Mouse (Mus musculus) MEL (cell line): ENCODE results near the gene Cldn4. TPM values are rescaled to one million over a fixed set of nuclear protein-coding genes. Genes with fewer than 3 reads are reported as not detected.

Source experiments
- DNase-seq: peaks from one replicate; pipeline ENCODE4 v3.0.0; 2011; ENCODE audit warnings: low read depth, low spot score
- H3K27ac ChIP-seq: 2 replicates; pipeline ENCODE4 v1.5.1; 2012; ENCODE audit warnings: low read depth, mild to moderate bottlenecking, control low read depth, low read length, moderate library complexity; ENCODE audit not compliant: control insufficient read depth
- H3K27me3 ChIP-seq, 2 experiments: fragments of 150-350 bp in 1 of 2; sonication (generic) in 1 of 2; 2 replicates each; pipeline ENCODE4 v1.6.1; 2012; ENCODE audit warnings: low read length in 2 of 2, mild to moderate bottlenecking in 2 of 2, improper control_type of control experiment in 1 of 2, moderate library complexity in 1 of 2; ENCODE audit not compliant: insufficient read depth in 2 of 2, control insufficient read depth in 1 of 2
- H3K36me3 ChIP-seq, 2 experiments: 2 replicates each; pipeline ENCODE4 v1.6.1; 2012 to 2014; ENCODE audit warnings: low read length in 2 of 2, improper control_type of control experiment in 1 of 2, inconsistent platforms in 1 of 2, mild to moderate bottlenecking in 1 of 2; ENCODE audit not compliant: insufficient read depth in 2 of 2, control insufficient read depth in 1 of 2
- H3K4me1 ChIP-seq, 2 experiments: fragments of 150-350 bp in 1 of 2; sonication (generic) in 1 of 2; 2 replicates each; pipeline ENCODE4 v1.6.1; 2012; ENCODE audit warnings: low read length in 2 of 2, improper control_type of control experiment in 1 of 2, mild to moderate bottlenecking in 1 of 2; ENCODE audit not compliant: insufficient read depth in 2 of 2, control insufficient read depth in 1 of 2
- H3K4me3 ChIP-seq, 2 experiments: fragments of 150-350 bp in 1 of 2; sonication (generic) in 1 of 2; 2 replicates each; pipeline ENCODE4 v1.5.1; 2012; ENCODE audit warnings: low read depth in 2 of 2, low read length in 2 of 2, mild to moderate bottlenecking in 2 of 2, moderate library complexity in 2 of 2, control low read depth in 1 of 2, improper control_type of control experiment in 1 of 2; ENCODE audit not compliant: control insufficient read depth in 1 of 2, insufficient read depth in 1 of 2
- H3K79me2 ChIP-seq: 2 replicates; pipeline ENCODE4 v1.6.1; 2012; ENCODE audit warnings: mild to moderate bottlenecking, low read length, moderate library complexity; ENCODE audit not compliant: control insufficient read depth, poor library complexity, insufficient read depth
- H3K9ac ChIP-seq: 2 replicates; pipeline ENCODE4 v1.6.1; 2012; ENCODE audit warnings: low read depth, mild to moderate bottlenecking, control low read depth, low read length, moderate library complexity; ENCODE audit not compliant: control insufficient read depth, poor library complexity, severe bottlenecking
- H3K9me3 ChIP-seq: fragments of 150-350 bp; sonication (generic); replicated peaks from 2 replicates; pipeline ENCODE4 v1.6.1; 2012; ENCODE audit warnings: mild to moderate bottlenecking, low read length, improper control_type of control experiment, moderate library complexity; ENCODE audit not compliant: insufficient read depth
- BHLHE40 ChIP-seq: IDR thresholded peaks from 2 replicates; pipeline ENCODE4 v1.6.1; 2012; ENCODE audit warnings: low read depth, mild to moderate bottlenecking, inconsistent platforms, low read length, improper control_type of control experiment, borderline replicate concordance
- CHD2 ChIP-seq: IDR thresholded peaks from 2 replicates; pipeline ENCODE4 v1.6.1; 2011; ENCODE audit warnings: low read length, improper control_type of control experiment
- CTCF ChIP-seq, 3 experiments: IDR thresholded peaks in 2 of 3; conservative IDR thresholded peaks in 1 of 3; 2 replicates each; pipeline ENCODE4 v1.5.1; 2011 to 2012; ENCODE audit warnings: low read length in 3 of 3, low read depth in 2 of 3, mild to moderate bottlenecking in 2 of 3, improper control_type of control experiment in 1 of 3, inconsistent platforms in 1 of 3, mixed read lengths in 1 of 3, moderate library complexity in 1 of 3; ENCODE audit not compliant: control insufficient read depth in 1 of 3, insufficient read depth in 1 of 3, poor library complexity in 1 of 3, severe bottlenecking in 1 of 3
- E2F4 ChIP-seq: IDR thresholded peaks from 2 replicates; pipeline ENCODE4 v1.6.1; 2011; ENCODE audit warnings: low read depth, low read length, improper control_type of control experiment, borderline replicate concordance
- EP300 ChIP-seq, 2 experiments: IDR thresholded peaks; 2 replicates each; pipeline ENCODE4 v1.6.1; 2011; ENCODE audit warnings: improper control_type of control experiment in 2 of 2, low read length in 2 of 2, low read depth in 1 of 2, mild to moderate bottlenecking in 1 of 2
- ETS1 ChIP-seq: IDR thresholded peaks from 2 replicates; pipeline ENCODE4 v1.6.1; 2012; ENCODE audit warnings: low read depth, mild to moderate bottlenecking, inconsistent platforms, low read length, improper control_type of control experiment, moderate library complexity
- GABPA ChIP-seq: IDR thresholded peaks from 2 replicates; pipeline ENCODE4 v1.6.1; 2012; ENCODE audit warnings: low read depth, mild to moderate bottlenecking, inconsistent platforms, low read length, improper control_type of control experiment, moderate library complexity
- GATA1 ChIP-seq: IDR thresholded peaks from 2 replicates; pipeline ENCODE4 v1.6.1; 2011; ENCODE audit warnings: low read depth, low read length, improper control_type of control experiment
- HCFC1 ChIP-seq: IDR thresholded peaks from 2 replicates; pipeline ENCODE4 v1.6.1; 2012; ENCODE audit warnings: low read depth, mild to moderate bottlenecking, inconsistent platforms, low read length, improper control_type of control experiment, moderate library complexity
- JUND ChIP-seq: IDR thresholded peaks from 2 replicates; pipeline ENCODE4 v1.6.1; 2011; ENCODE audit warnings: low read depth, mild to moderate bottlenecking, improper control_type of control experiment, low read length
- KAT2A ChIP-seq: conservative IDR thresholded peaks from 2 replicates; pipeline ENCODE4 v1.6.1; 2012; ENCODE audit warnings: low read depth, low read length, improper control_type of control experiment, inconsistent platforms
- MAFK ChIP-seq: IDR thresholded peaks from 2 replicates; pipeline ENCODE4 v1.6.1; 2011; ENCODE audit warnings: low read depth, mild to moderate bottlenecking, low read length, improper control_type of control experiment, borderline replicate concordance
- MAX ChIP-seq: IDR thresholded peaks from 2 replicates; pipeline ENCODE4 v1.6.1; 2011; ENCODE audit warnings: low read length, improper control_type of control experiment
- MAZ ChIP-seq: IDR thresholded peaks from 2 replicates; pipeline ENCODE4 v1.6.1; 2012; ENCODE audit warnings: low read depth, mild to moderate bottlenecking, inconsistent platforms, low read length, improper control_type of control experiment
- MEF2A ChIP-seq: IDR thresholded peaks from 2 replicates; pipeline ENCODE4 v1.6.1; 2014; ENCODE audit warnings: low read depth, mild to moderate bottlenecking, inconsistent platforms, low read length, improper control_type of control experiment; ENCODE audit not compliant: poor library complexity, insufficient replicate concordance, severe bottlenecking; ENCODE audit errors: extremely low read depth
- MYB ChIP-seq: IDR thresholded peaks from 2 replicates; pipeline ENCODE4 v1.6.1; 2011; ENCODE audit warnings: mild to moderate bottlenecking, low read depth, low read length, improper control_type of control experiment
- MYC ChIP-seq: IDR thresholded peaks from 2 replicates; pipeline ENCODE4 v1.6.1; 2011; ENCODE audit warnings: low read depth, mild to moderate bottlenecking, low read length, improper control_type of control experiment, moderate library complexity
- NELFE ChIP-seq: IDR thresholded peaks from 2 replicates; pipeline ENCODE4 v1.6.1; 2011; ENCODE audit warnings: low read depth, low read length, improper control_type of control experiment
- NRF1 ChIP-seq: IDR thresholded peaks from 2 replicates; pipeline ENCODE4 v1.6.1; 2014; ENCODE audit warnings: low read depth, mild to moderate bottlenecking, inconsistent platforms, low read length, improper control_type of control experiment, moderate library complexity; ENCODE audit not compliant: poor library complexity, insufficient read depth, severe bottlenecking
- POLR2A ChIP-seq, 2 experiments: IDR thresholded peaks; 2 replicates each; pipeline ENCODE4 v1.6.1; 2011 to 2012; ENCODE audit warnings: low read length in 2 of 2, mild to moderate bottlenecking in 2 of 2, control low read depth in 1 of 2, improper control_type of control experiment in 1 of 2, low read depth in 1 of 2, moderate library complexity in 1 of 2; ENCODE audit not compliant: control insufficient read depth in 1 of 2, insufficient read depth in 1 of 2, poor library complexity in 1 of 2
- POLR2AphosphoS2 ChIP-seq: IDR thresholded peaks from 2 replicates; pipeline ENCODE4 v1.6.1; 2011; ENCODE audit warnings: low read length, improper control_type of control experiment
- POLR2AphosphoS5 ChIP-seq: IDR thresholded peaks from 2 replicates; pipeline ENCODE4 v1.6.1; 2012; ENCODE audit warnings: low read depth, borderline replicate concordance, mild to moderate bottlenecking, inconsistent platforms, low read length, moderate library complexity, mixed read lengths
- RAD21 ChIP-seq: IDR thresholded peaks from 2 replicates; pipeline ENCODE4 v1.6.1; 2011; ENCODE audit warnings: mild to moderate bottlenecking, low read depth, low read length, improper control_type of control experiment
- RCOR1 ChIP-seq: IDR thresholded peaks from 2 replicates; pipeline ENCODE4 v1.6.1; 2012; ENCODE audit warnings: low read depth, mild to moderate bottlenecking, inconsistent platforms, low read length, improper control_type of control experiment
- SIN3A ChIP-seq: IDR thresholded peaks from 2 replicates; pipeline ENCODE4 v1.6.1; 2012; ENCODE audit warnings: low read length, improper control_type of control experiment, inconsistent platforms
- SMC3 ChIP-seq: IDR thresholded peaks from 2 replicates; pipeline ENCODE4 v1.6.1; 2011; ENCODE audit warnings: low read depth, low read length, improper control_type of control experiment
- TAL1 ChIP-seq: IDR thresholded peaks from 2 replicates; pipeline ENCODE4 v1.6.1; 2012; ENCODE audit warnings: mild to moderate bottlenecking, inconsistent platforms, low read length, moderate library complexity, mixed read lengths
- TBP ChIP-seq: IDR thresholded peaks from 2 replicates; pipeline ENCODE4 v1.8.0; 2011; ENCODE audit warnings: low read depth, low read length, improper control_type of control experiment
- TCF12 ChIP-seq: IDR thresholded peaks from 2 replicates; pipeline ENCODE4 v1.6.1; 2014; ENCODE audit warnings: low read depth, mild to moderate bottlenecking, inconsistent platforms, low read length, improper control_type of control experiment, moderate library complexity
- UBTF ChIP-seq: IDR thresholded peaks from 2 replicates; pipeline ENCODE4 v1.6.1; 2012; ENCODE audit warnings: low read depth, mild to moderate bottlenecking, inconsistent platforms, low read length, improper control_type of control experiment, moderate library complexity, borderline replicate concordance; ENCODE audit not compliant: insufficient read depth
- USF1 ChIP-seq: IDR thresholded peaks from 2 replicates; pipeline ENCODE4 v1.6.1; 2014; ENCODE audit warnings: low read depth, mild to moderate bottlenecking, inconsistent platforms, low read length, improper control_type of control experiment, moderate library complexity
- USF2 ChIP-seq, 2 experiments: IDR thresholded peaks; 2 replicates each; pipeline ENCODE4 v1.6.1; 2011 to 2012; ENCODE audit warnings: improper control_type of control experiment in 2 of 2, low read length in 2 of 2, borderline replicate concordance in 1 of 2, inconsistent platforms in 1 of 2, low read depth in 1 of 2, mild to moderate bottlenecking in 1 of 2; ENCODE audit not compliant: insufficient read depth in 1 of 2
- ZC3H11A ChIP-seq: IDR thresholded peaks from 2 replicates; pipeline ENCODE4 v1.6.1; 2012; ENCODE audit warnings: low read depth, mild to moderate bottlenecking, inconsistent platforms, low read length, improper control_type of control experiment
- ZKSCAN1 ChIP-seq: IDR thresholded peaks from 2 replicates; pipeline ENCODE4 v1.6.1; 2012; ENCODE audit warnings: low read depth, mild to moderate bottlenecking, inconsistent platforms, low read length, improper control_type of control experiment, moderate library complexity
- ZMIZ1 ChIP-seq: IDR thresholded peaks from 2 replicates; pipeline ENCODE4 v1.6.1; 2012; ENCODE audit warnings: low read depth, mild to moderate bottlenecking, inconsistent platforms, low read length, improper control_type of control experiment, moderate library complexity
- ZNF384 ChIP-seq: IDR thresholded peaks from 2 replicates; pipeline ENCODE4 v1.6.1; 2012; ENCODE audit warnings: low read depth, mild to moderate bottlenecking, inconsistent platforms, low read length, improper control_type of control experiment
- polyA plus RNA-seq, 2 experiments: library from polyadenylated mRNA; stranded (reverse) in 1 of 2; unstranded in 1 of 2; fragments of >175 nt in 1 of 2; fragments of >200 nt in 1 of 2; gene quantifications; 2 replicates each; pipeline versions ENCODE4 v1.2.1 to v1.2.4; 2012; ENCODE audit warnings: low replicate concordance in 2 of 2, low read depth in 1 of 2; ENCODE audit not compliant: insufficient read length in 2 of 2, insufficient read depth in 1 of 2, missing spikeins in 1 of 2
- total RNA-seq: library from RNA; depleted of rRNA; stranded (reverse); fragments of 300-350 nt; gene quantifications from 2 replicates; pipeline ENCODE4 v1.2.3, GENCODE M21; 2012

Cldn4 gene
- total and polyA plus RNA-seq, 3 experiments = 0.04 to 0.08 TPM; not detected in 1

- no peaks in the 10 kb centered on the region for H3K9me3 ChIP-seq
- H3K4me3 ChIP-seq = peak overlapping the region in 1 of 2 experiments; percentile 30; a peak in 1 of 4 replicates
- H3K36me3 ChIP-seq = peaks cover 0 to 46% of the 10 kb centered on the region in 2 experiments; a peak in 2 of 4 replicates
- H3K4me1 ChIP-seq = peaks cover 24 to 63% of the 10 kb centered on the region in 2 experiments
- no peaks in the 10 kb centered on the region for H3K79me2 ChIP-seq
- H3K27ac ChIP-seq = no peak overlapping the region
- H3K27me3 ChIP-seq = no peaks in the 10 kb centered on the region
- H3K9ac ChIP-seq = no peak overlapping the region
- DNase-seq = peak; percentile 87
- TF ChIP-seq POLR2AphosphoS2 (no peak), GABPA (no peak), HCFC1 (peak; percentile 80), MAFK (no peak), MAX (0 out of 2 replicates have a peak, but pooled peaks have one; percentile 35), MYB (no peak), CTCF (IDR thresholded peaks at IDR 0.05 in 2 of 3, conservative IDR thresholded peaks at IDR 0.05 in 1 of 3; ENCODE audit: control insufficient read depth in 1 of 3, insufficient read depth in 1 of 3, low read depth in 2 of 3, low read length in 3 of 3, poor library complexity in 1 of 3, severe bottlenecking in 1 of 3) (peak; percentile 86 to 91 (median 86)), CHD2 (no peak), SMC3 (peak; percentile 56), BHLHE40 (no peak), NELFE (no peak), MEF2A (no peak), RAD21 (peak; percentile 24; the same call in 1 of the 2 replicates), ZC3H11A (no peak), E2F4 (no peak), TAL1 (no peak), MYC (peak; percentile 63; the same call in 1 of the 2 replicates), NRF1 (peak; percentile 70), TBP (0 out of 2 replicates have a peak, but pooled peaks have one; percentile 25), ZMIZ1 (no peak), UBTF (no peak), ZNF384 (no peak), POLR2AphosphoS5 (no peak), GATA1 (no peak), POLR2A (IDR thresholded peaks at IDR 0.05; ENCODE audit: control insufficient read depth in 1 of 2, insufficient read depth in 1 of 2, low read depth in 1 of 2, low read length in 2 of 2, poor library complexity in 1 of 2) (no peak), USF2 (IDR thresholded peaks at IDR 0.05; ENCODE audit: borderline replicate concordance in 1 of 2, insufficient read depth in 1 of 2, low read depth in 1 of 2, low read length in 2 of 2) (no peak), SIN3A (peak; percentile 53), RCOR1 (no peak), TCF12 (0 out of 2 replicates have a peak, but pooled peaks have one; percentile 16), KAT2A (0 out of 2 replicates have a peak, but pooled peaks have one; percentile 2), EP300 (IDR thresholded peaks at IDR 0.05; ENCODE audit: low read depth in 1 of 2, low read length in 2 of 2) (no peak), ETS1 (no peak), USF1 (no peak), JUND (no peak), ZKSCAN1 (no peak), MAZ (no peak)
Measured at GRCm38 (mm10) chr5:134918071-134918832, 28.5 kb downstream of the Cldn4 start.
